Mouse (Mus musculus) intestine, postnatal 0 days (tissue): ENCODE results near the gene Apba2. TPM values are rescaled to one million over a fixed set of nuclear protein-coding genes. Genes with fewer than 3 reads are reported as not detected.
A peak's percentile ranks its signal among the peaks of the same experiment; 100 is the strongest.

ENCODE experiments used
- ATAC-seq: fragments of 200-750 bp; cut with Nextera tagmentation; 2 replicates; pipeline ENCODE4 v1.8.0; 2017; ENCODE audit warnings: mild to moderate bottlenecking, moderate TSS enrichment, moderate library complexity
- H3K27ac ChIP-seq: fragments of 300-500 bp; sonication (generic); 2 replicates; pipeline ENCODE4 v1.5.1; 2014; ENCODE audit warnings: mild to moderate bottlenecking, low read depth, low read length, moderate library complexity
- H3K27me3 ChIP-seq: fragments of 300-500 bp; sonication (generic); replicated peaks from 2 replicates; pipeline ENCODE4 v1.6.1; 2014; ENCODE audit warnings: low read length, mixed read lengths; ENCODE audit not compliant: control insufficient read depth, insufficient read depth
- H3K36me3 ChIP-seq: fragments of 300-500 bp; sonication (generic); 2 replicates; pipeline ENCODE4 v1.6.1; 2014; ENCODE audit warnings: mild to moderate bottlenecking, moderate library complexity; ENCODE audit not compliant: control insufficient read depth, insufficient read depth
- H3K4me1 ChIP-seq: fragments of 300-500 bp; sonication (generic); replicated peaks from 2 replicates; pipeline ENCODE4 v1.6.1; 2014; ENCODE audit warnings: antibody characterized with exemption, low read length, mixed read lengths; ENCODE audit not compliant: control insufficient read depth, insufficient read depth
- H3K4me2 ChIP-seq: fragments of 300-500 bp; sonication (generic); replicated peaks from 2 replicates; pipeline ENCODE4 v1.6.1; 2014; ENCODE audit warnings: low read depth, mild to moderate bottlenecking, moderate library complexity
- H3K4me3 ChIP-seq: fragments of 300-500 bp; sonication (generic); 2 replicates; pipeline ENCODE4 v1.5.1; 2014; ENCODE audit warnings: low read depth, low read length
- H3K9ac ChIP-seq: fragments of 300-500 bp; sonication (generic); 2 replicates; pipeline ENCODE4 v1.6.1; 2014; ENCODE audit warnings: mild to moderate bottlenecking, low read depth, low read length
- H3K9me3 ChIP-seq: fragments of 300-500 bp; sonication (generic); 2 replicates; pipeline ENCODE4 v1.6.1; 2016; ENCODE audit warnings: mixed run types; ENCODE audit not compliant: control insufficient read depth
- CTCF ChIP-seq: sonication (generic); IDR thresholded peaks from 2 replicates; pipeline ENCODE4 v1.5.1; 2016; ENCODE audit warnings: low read depth, mild to moderate bottlenecking, control low read depth, antibody characterized with exemption, moderate library complexity
- WGBS: fragments of 180-500 bp; shearing (Covaris S2); extraction: QIAGEN DNeasy Blood & Tissue Kit; methylation state at CpG from one replicate; pipeline ENCODE4 v1.1.7; 2014; 5-methylcytosine and 5-hydroxymethylcytosine counted together
- polyA plus RNA-seq: library from polyadenylated mRNA; unstranded; fragments of >200 nt; fragmentation: Nextera tagmentation; extraction: Ambion mirVana; gene quantifications from 2 replicates; pipeline ENCODE4 v1.2.1, GENCODE M21; 2015

The Apba2 gene
- polyA plus RNA-seq, 1 experiment from 2014 or later, result 4.3 TPM

DNA sequence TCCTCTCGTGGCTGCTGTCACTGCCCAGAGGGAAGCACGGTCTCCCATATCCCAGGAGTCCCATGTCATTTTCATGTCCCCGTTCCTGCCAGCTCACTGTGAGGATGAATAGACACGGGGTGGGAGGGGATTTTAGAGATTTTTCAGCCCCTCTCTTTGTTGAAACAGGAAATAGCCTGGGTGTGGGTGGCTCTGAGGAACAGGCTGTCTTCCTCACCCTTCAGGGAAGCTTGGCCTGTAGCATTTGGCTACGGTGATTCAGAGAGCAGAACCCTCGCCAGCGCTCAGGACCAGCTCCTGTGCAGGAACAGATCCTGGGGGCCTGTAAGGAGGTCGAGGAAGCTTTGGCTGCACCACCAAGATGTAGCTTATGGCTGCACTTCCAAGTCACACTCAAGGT lies 45.3 kb downstream of the Apba2 start:
- no peak for TF ChIP-seq CTCF
- no peaks in the 10 kb centered on the region for H3K36me3 ChIP-seq
- 73% methylated on average over 8 of the region's 8 CpGs for WGBS
- no peak overlapping the region for H3K4me3 ChIP-seq
- H3K4me1 ChIP-seq, result no peaks in the 10 kb centered on the region
- no peak overlapping the region for H3K9ac ChIP-seq
- H3K27me3 ChIP-seq, result no peaks in the 10 kb centered on the region
- H3K9me3 ChIP-seq, result no peaks in the 10 kb centered on the region
- H3K27ac ChIP-seq, result no peak overlapping the region
- no peak overlapping the region for H3K4me2 ChIP-seq
- no peak for ATAC-seq

DNA sequence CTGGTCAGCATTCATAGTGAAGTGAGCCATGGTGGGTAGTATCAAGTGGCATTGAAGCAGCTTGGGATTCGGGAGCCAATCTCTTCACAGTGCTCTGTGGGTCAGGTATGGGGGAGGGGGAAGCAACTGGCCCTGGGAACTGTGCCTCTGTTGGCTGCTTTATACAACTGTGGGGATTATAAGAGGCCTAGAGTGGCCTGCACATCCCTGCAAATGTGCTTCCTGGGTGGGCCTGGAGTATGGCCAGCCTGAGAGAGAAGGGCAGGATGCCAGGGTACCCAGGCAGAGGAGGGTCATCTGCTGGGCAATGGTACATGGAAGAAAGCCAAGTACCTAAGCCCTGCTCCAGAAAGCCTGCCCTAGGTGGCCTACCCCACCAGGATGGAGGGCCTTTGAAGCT lies 49.4 kb downstream of the Apba2 start:
- Histone ChIP-seq H3K27ac (no peak overlapping the region), H3K9ac (no peak overlapping the region), H3K9me3 (no peaks in the 10 kb centered on the region), H3K4me1 (no peaks in the 10 kb centered on the region), H3K36me3 (no peaks in the 10 kb centered on the region), H3K4me2 (no peak overlapping the region), H3K27me3 (no peaks in the 10 kb centered on the region), H3K4me3 (no peak overlapping the region)
- ATAC-seq, result no peak
- 67% methylated on average over 1 of the region's 1 CpGs for WGBS
- TF ChIP-seq CTCF, result no peak

DNA sequence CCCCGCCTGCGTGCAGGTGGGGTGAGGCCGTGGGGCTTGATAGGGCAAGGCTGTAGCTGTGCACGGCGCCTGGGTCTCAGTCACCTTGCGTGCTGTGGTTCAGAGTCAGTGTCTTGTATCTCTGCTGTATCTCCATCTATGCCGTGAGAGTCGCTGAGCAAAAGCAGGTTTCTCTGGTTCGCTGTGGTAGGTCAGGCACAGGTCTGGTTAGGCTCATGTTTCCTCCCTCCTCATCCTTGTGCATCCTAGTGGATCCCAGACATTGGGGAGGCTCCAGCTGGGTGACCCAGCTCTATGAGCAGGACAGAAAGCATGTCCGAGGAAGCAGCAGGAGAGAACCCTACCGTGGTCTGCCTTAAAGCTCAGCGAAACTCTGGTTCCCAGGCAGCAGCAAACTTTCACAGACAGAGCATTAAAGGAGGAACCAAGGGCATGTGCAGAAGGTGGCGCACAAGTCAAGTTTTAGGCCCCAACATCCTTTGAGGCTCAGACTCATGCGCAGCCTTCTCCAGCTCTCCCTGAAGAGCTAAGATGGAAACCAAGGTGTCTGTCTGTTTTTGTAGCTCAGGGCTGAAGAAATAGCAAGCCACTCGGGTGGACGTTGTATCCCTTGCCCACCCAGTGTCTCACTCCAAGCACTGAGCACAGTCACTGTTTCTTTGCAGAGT lies 51.2 kb downstream of the Apba2 start:
- no peaks in the 10 kb centered on the region for H3K4me1 ChIP-seq
- no peaks in the 10 kb centered on the region for H3K27me3 ChIP-seq
- ATAC-seq, result no peak
- H3K4me3 ChIP-seq, result no peak overlapping the region
- TF ChIP-seq CTCF, result peak; percentile 46
- no peak overlapping the region for H3K4me2 ChIP-seq
- H3K27ac ChIP-seq, result no peak overlapping the region
- no peaks in the 10 kb centered on the region for H3K36me3 ChIP-seq
- no peaks in the 10 kb centered on the region for H3K9me3 ChIP-seq
- no peak overlapping the region for H3K9ac ChIP-seq
- 75% methylated on average over 12 of the region's 16 CpGs for WGBS

DNA sequence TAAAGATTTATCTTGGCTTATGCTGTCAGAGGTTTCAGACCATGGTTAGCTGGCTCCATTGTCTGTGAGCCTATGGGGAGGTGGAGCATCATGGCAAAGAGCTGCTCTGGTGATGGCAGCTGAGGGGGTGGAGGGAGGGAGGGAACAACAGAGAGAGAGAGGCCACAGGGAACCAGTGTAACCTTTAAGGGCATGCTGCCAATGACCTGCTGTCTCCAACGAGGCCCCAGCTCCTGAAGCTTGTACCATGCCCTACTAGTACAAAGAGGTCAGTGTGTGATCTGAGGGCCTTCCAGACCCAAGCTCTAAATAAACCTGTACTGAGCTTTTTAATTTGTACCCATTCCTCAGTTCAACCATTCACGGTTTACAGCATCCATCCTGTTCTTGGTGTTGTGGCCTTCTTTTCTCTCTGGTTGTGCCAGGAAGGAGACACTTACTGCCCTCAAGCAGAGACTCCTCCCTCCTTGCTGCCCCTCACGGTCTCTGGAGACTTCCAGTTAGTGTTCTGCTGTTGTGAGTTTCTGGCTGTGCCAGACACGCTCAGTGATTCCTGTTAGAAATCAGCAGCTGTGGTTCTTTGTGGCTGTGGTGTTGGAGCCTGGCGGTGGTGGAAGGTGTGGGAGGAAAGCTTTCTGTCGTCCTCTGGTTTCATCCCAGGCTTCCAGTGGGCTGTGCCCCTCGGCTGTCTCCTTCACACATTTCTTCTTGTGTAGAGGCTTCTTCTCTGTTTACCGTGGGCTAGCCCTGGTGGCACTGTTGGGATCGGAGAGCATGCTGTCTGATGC lies 60.4 kb downstream of the Apba2 start:
- no peak for TF ChIP-seq CTCF
- Histone ChIP-seq H3K36me3 (no peaks in the 10 kb centered on the region), H3K27me3 (no peaks in the 10 kb centered on the region), H3K4me2 (no peak overlapping the region), H3K27ac (no peak overlapping the region), H3K4me3 (no peak overlapping the region), H3K4me1 (no peaks in the 10 kb centered on the region), H3K9me3 (no peaks in the 10 kb centered on the region), H3K9ac (no peak overlapping the region)
- no peak for ATAC-seq
- whole genome bisulfite sequencing, result 70% methylated on average over 9 of the region's 9 CpGs

DNA sequence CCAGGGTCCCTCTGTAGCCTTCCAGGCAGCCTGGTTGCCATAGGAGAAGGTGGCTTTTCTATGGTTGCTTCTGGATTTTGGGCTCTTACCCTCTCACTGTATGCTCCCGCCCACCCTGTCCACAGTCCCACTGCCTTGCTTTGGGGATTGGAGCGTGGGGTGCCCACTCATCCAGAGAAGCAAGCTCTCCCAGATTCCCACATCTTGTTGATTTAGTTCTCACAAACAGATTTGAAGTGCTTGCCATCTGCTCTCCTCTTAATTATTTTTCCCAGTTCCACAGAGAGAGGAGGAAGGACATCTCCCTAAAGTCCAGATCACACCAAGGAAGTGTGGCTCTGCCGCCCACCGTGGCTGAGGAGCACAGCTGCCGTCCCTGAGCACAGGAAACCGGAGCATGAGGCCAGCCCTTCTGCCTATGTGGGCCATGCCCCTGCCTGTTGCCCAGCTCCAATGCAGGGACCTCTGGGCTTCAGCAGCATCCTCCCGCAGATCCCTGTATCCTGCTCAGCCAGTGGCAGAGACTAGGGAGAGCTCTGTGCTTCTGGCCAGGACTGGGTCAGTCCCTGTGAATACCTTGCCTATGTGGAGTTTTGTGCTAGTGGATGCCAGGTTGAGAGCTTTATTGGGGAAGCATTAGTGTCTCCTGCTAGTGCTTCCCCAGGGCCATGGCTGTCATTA lies 63.5 kb downstream of the Apba2 start:
- no peak for ATAC-seq
- H3K9ac ChIP-seq, result no peak overlapping the region
- TF ChIP-seq CTCF, result no peak
- H3K4me1 ChIP-seq, result no peaks in the 10 kb centered on the region
- WGBS, result 78% methylated on average over 7 of the region's 7 CpGs
- no peak overlapping the region for H3K27ac ChIP-seq
- no peaks in the 10 kb centered on the region for H3K9me3 ChIP-seq
- H3K4me2 ChIP-seq, result no peak overlapping the region
- H3K36me3 ChIP-seq, result no peaks in the 10 kb centered on the region
- H3K27me3 ChIP-seq, result no peaks in the 10 kb centered on the region
- no peak overlapping the region for H3K4me3 ChIP-seq
